Mouse (Mus musculus): Measurements from ENCODE around the gene Stx6. TPM values are rescaled to one million over a fixed set of nuclear protein-coding genes. Genes with fewer than 3 reads are reported as not detected.
A peak's percentile ranks its signal among the peaks of the same experiment; 100 is the strongest.

Gene Stx6
- total and polyA plus RNA-seq, 3 experiments: 19.0 to 23.0 (median 22.2) TPM

- peaks cover 3% of the 10 kb centered on the region for H3K36me3 ChIP-seq (ENCODE audit: control insufficient read depth, insufficient read depth, low read length)
- peak overlapping the region; percentile 91 for H3K27ac ChIP-seq
- H3K9ac ChIP-seq (ENCODE audit: low read depth, low read length): no peak overlapping the region
- DNase-seq: no peak
- intact Hi-C loops (cut with DNase I): loop anchor here (10.0 kb wide), 1 partner anchor 448 kb away; no protein-coding TSS in a partner anchor
- TF ChIP-seq CTCF (IDR thresholded peaks at IDR 0.05): no peak
- 51% methylated on average over 6 of the region's 6 CpGs for WGBS
- H3K27me3 ChIP-seq (ENCODE audit: control insufficient read depth, insufficient read depth, low read length): no peaks in the 10 kb centered on the region
- no peaks in the 10 kb centered on the region for H3K79me2 ChIP-seq (replicated peaks; ENCODE audit: control insufficient read depth, insufficient read depth, low read length)
- no peak overlapping the region for H3K4me3 ChIP-seq
- H3K4me1 ChIP-seq (ENCODE audit: control insufficient read depth, insufficient read depth, low read length): peaks cover 29% of the 10 kb centered on the region
These were observed 74.3 kb downstream of the Stx6 start for GRCm38 (mm10) chr1:155232786-155233185.

GRCm38 (mm10) chr1:155233378-155233777 lies 74.9 kb downstream of the Stx6 start:
- Histone ChIP-seq H3K27me3 (ENCODE audit: control insufficient read depth, insufficient read depth, low read length) (no peaks in the 10 kb centered on the region), H3K9ac (ENCODE audit: low read depth, low read length) (no peak overlapping the region), H3K27ac (peak overlapping the region; percentile 91), H3K4me1 (ENCODE audit: control insufficient read depth, insufficient read depth, low read length) (peaks cover 33% of the 10 kb centered on the region), H3K36me3 (ENCODE audit: control insufficient read depth, insufficient read depth, low read length) (peaks cover 3% of the 10 kb centered on the region), H3K79me2 (replicated peaks; ENCODE audit: control insufficient read depth, insufficient read depth, low read length) (no peaks in the 10 kb centered on the region), H3K4me3 (no peak overlapping the region)
- DNase-seq: no peak
- WGBS: 53% methylated on average over 9 of the region's 9 CpGs
- TF ChIP-seq POLR2A (IDR thresholded peaks at IDR 0.05; ENCODE audit: insufficient read depth, low read depth, low read length) (no peak), CTCF (IDR thresholded peaks at IDR 0.05) (no peak), EP300 (IDR thresholded peaks at IDR 0.05; ENCODE audit: insufficient read depth, low read depth, low read length) (no peak)
- intact Hi-C loops (cut with DNase I): loop anchor here (10.0 kb wide), 1 partner anchor 449 kb away; no protein-coding TSS in a partner anchor

GRCm38 (mm10) chr1:155233931-155234607 lies 75.6 kb downstream of the Stx6 start:
- 0 out of 2 replicates have a peak, but pooled peaks have one; percentile 13 for TF ChIP-seq POLR2A (IDR thresholded peaks at IDR 0.05; ENCODE audit: insufficient read depth, low read depth, low read length)
- TF ChIP-seq EP300 (IDR thresholded peaks at IDR 0.05; ENCODE audit: insufficient read depth, low read depth, low read length): 0 out of 2 replicates have a peak, but pooled peaks have one; percentile 69
- no peak for TF ChIP-seq CTCF (IDR thresholded peaks at IDR 0.05)
- intact Hi-C loops (cut with DNase I): loop anchor here (10.0 kb wide), 1 partner anchor 449 kb away; no protein-coding TSS in a partner anchor
- peaks cover 3% of the 10 kb centered on the region for H3K36me3 ChIP-seq (ENCODE audit: control insufficient read depth, insufficient read depth, low read length)
- H3K27ac ChIP-seq: peak overlapping the region; percentile 91
- H3K79me2 ChIP-seq (replicated peaks; ENCODE audit: control insufficient read depth, insufficient read depth, low read length): no peaks in the 10 kb centered on the region
- H3K9ac ChIP-seq (ENCODE audit: low read depth, low read length): peak overlapping the region; percentile 43
- H3K4me3 ChIP-seq: 0 out of 2 replicates have a peak overlapping the region, but pooled peaks have one; percentile 10
- no peaks in the 10 kb centered on the region for H3K27me3 ChIP-seq (ENCODE audit: control insufficient read depth, insufficient read depth, low read length)
- 16% methylated on average over 14 of the region's 14 CpGs for whole genome bisulfite sequencing
- peak; percentile 85 to 89 for DNase-seq
- peaks cover 33% of the 10 kb centered on the region for H3K4me1 ChIP-seq (ENCODE audit: control insufficient read depth, insufficient read depth, low read length)

- Histone ChIP-seq H3K27me3 (ENCODE audit: control insufficient read depth, insufficient read depth, low read length) (no peaks in the 10 kb centered on the region), H3K9ac (ENCODE audit: low read depth, low read length) (no peak overlapping the region), H3K27ac (peak overlapping the region; percentile 70), H3K4me3 (no peak overlapping the region), H3K36me3 (ENCODE audit: control insufficient read depth, insufficient read depth, low read length) (peaks cover 3% of the 10 kb centered on the region), H3K4me1 (ENCODE audit: control insufficient read depth, insufficient read depth, low read length) (peaks cover 32% of the 10 kb centered on the region), H3K79me2 (replicated peaks; ENCODE audit: control insufficient read depth, insufficient read depth, low read length) (no peaks in the 10 kb centered on the region; the same call in 1 of the 2 replicates)
- TF ChIP-seq CTCF (IDR thresholded peaks at IDR 0.05): no peak
- TF ChIP-seq POLR2A (IDR thresholded peaks at IDR 0.05; ENCODE audit: insufficient read depth, low read depth, low read length): no peak
- TF ChIP-seq EP300 (IDR thresholded peaks at IDR 0.05; ENCODE audit: insufficient read depth, low read depth, low read length): no peak
- WGBS: 51% methylated on average over 2 of the region's 2 CpGs
- no peak for DNase-seq
- intact Hi-C loops (cut with DNase I): loop anchor here (10.0 kb wide), 1 partner anchor 451 kb away; no protein-coding TSS in a partner anchor
These were observed 77.1 kb downstream of the Stx6 start for GRCm38 (mm10) chr1:155235641-155236040.

- 51% methylated on average over 13 of the region's 13 CpGs for WGBS
- peak; percentile 37 to 74 for DNase-seq
- Histone ChIP-seq H3K27me3 (ENCODE audit: control insufficient read depth, insufficient read depth, low read length) (no peaks in the 10 kb centered on the region), H3K4me1 (ENCODE audit: control insufficient read depth, insufficient read depth, low read length) (peaks cover 32% of the 10 kb centered on the region), H3K36me3 (ENCODE audit: control insufficient read depth, insufficient read depth, low read length) (peaks cover 3% of the 10 kb centered on the region), H3K4me3 (no peak overlapping the region), H3K79me2 (replicated peaks; ENCODE audit: control insufficient read depth, insufficient read depth, low read length) (no peaks in the 10 kb centered on the region; the same call in 1 of the 2 replicates), H3K9ac (ENCODE audit: low read depth, low read length) (no peak overlapping the region), H3K27ac (peak overlapping the region; percentile 70)
- TF ChIP-seq POLR2A (IDR thresholded peaks at IDR 0.05; ENCODE audit: insufficient read depth, low read depth, low read length) (peak; percentile 60), EP300 (IDR thresholded peaks at IDR 0.05; ENCODE audit: insufficient read depth, low read depth, low read length) (peak; percentile 39; the same call in 1 of the 2 replicates), CTCF (IDR thresholded peaks at IDR 0.05) (no peak)
- intact Hi-C loops (cut with DNase I): loop anchor here (10.0 kb wide), 1 partner anchor 452 kb away; no protein-coding TSS in a partner anchor
These were observed 78.0 kb downstream of the Stx6 start for GRCm38 (mm10) chr1:155236306-155237024.

Data from heart, adult 2 months (tissue).